Mouse (Mus musculus): ENCODE results near the gene Spry2.

GRCm38 (mm10) chr14:105893623-105893995 lies 3.0 kb downstream of the Spry2 start:
- no peak for TF ChIP-seq CTCF (IDR thresholded peaks at IDR 0.05; ENCODE audit: borderline replicate concordance, insufficient read depth, low read depth, low read length)
- TF ChIP-seq POLR2A (IDR thresholded peaks at IDR 0.05; ENCODE audit: borderline replicate concordance, insufficient read depth, low read length): no peak

Data from cerebellum, adult 2 months (tissue).